Mouse (Mus musculus) liver, adult 2 months (tissue): ENCODE data around the gene Golga2.

Experiments used
- CTCF ChIP-seq: fragments of 200-500 bp; IDR thresholded peaks from 2 replicates; pipeline ENCODE4 v1.5.1; 2011; ENCODE audit warnings: low read depth, low read length, control low read depth
- POLR2A ChIP-seq: fragments of 200-500 bp; IDR thresholded peaks from 2 replicates; pipeline ENCODE4 v1.6.1; 2011; ENCODE audit warnings: low read length, control low read depth; ENCODE audit not compliant: insufficient read depth; ENCODE audit errors: extremely low read depth

DNA sequence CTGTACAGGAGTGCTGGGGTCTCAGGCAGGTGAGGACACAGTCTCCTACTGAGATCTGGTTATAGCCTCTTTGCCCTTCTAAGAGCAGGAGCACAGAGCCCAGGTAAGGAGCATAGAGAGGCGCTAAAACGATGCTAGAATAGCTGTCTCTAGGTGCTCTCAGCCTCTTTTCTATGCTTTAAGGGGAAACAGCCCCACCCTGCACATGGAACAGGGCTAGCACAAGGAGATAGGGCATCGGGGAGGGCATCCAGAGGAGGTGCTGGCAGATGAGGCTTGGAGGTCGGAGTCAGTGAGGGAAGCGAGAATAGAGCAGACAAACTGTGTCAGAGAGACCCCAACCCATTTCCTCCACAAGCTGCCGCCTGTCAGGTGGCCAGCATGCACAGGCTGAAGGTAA lies 59.8 kb downstream of the Golga2 start:
- TF ChIP-seq CTCF (no peak), POLR2A (no peak)
